Mouse (Mus musculus): ENCODE measurements around the gene Wnt3a. TPM values are rescaled to one million over a fixed set of nuclear protein-coding genes. Genes with fewer than 3 reads are reported as not detected.
A peak's percentile ranks its signal among the peaks of the same experiment; 100 is the strongest.

Wnt3a gene
- polyA plus RNA-seq, 1 experiment from 2014 or later, result 11.8 TPM

DNA sequence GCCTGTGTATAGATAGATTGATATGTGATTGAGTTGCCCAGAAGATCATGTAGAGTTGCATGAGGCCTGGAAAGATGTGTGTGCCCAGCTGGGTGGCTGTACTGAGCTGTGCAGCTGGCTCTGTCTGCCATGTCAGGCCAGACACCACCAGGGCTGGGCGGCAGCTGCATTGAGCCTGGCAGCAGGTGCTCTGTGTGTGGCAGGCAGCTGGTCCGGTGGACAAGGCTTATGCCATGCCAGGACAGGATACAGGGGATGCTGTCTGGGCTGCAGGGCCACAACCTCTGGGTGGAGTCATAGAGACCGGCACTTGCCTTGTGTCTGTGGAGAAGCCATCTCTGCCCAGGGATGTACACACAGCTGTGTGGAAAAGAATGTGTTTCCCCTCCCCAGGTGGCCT, 32.4 kb upstream of the Wnt3a start:
- H3K9me3 ChIP-seq, result no peaks in the 10 kb centered on the region

GRCm38 (mm10) chr11:59316517-59316916, 26.0 kb upstream of the Wnt3a start:
- Histone ChIP-seq H3K27me3 (ENCODE audit: poor library complexity, severe bottlenecking) (peaks cover 34% of the 10 kb centered on the region), H3K36me3 (replicated peaks) (no peaks in the 10 kb centered on the region), H3K9me3 (no peaks in the 10 kb centered on the region), H3K4me1 (peaks cover 42% of the 10 kb centered on the region), H3K4me3 (no peak overlapping the region), H3K27ac (no peak overlapping the region)
- no peak for DNase-seq (ENCODE audit: extremely low spot score, low spot score)
- WGBS, result 69% methylated on average over 6 of the region's 6 CpGs

More for the DNA sequence above, 32.4 kb upstream of the Wnt3a start:
- Histone ChIP-seq H3K27ac (0 out of 2 replicates have a peak overlapping the region, but pooled peaks have one; percentile 1), H3K36me3 (replicated peaks) (peaks cover 5% of the 10 kb centered on the region; the same call in 1 of the 2 replicates), H3K4me3 (no peak overlapping the region), H3K27me3 (ENCODE audit: poor library complexity, severe bottlenecking) (peaks cover 10% of the 10 kb centered on the region), H3K4me1 (peaks cover 32% of the 10 kb centered on the region)
- DNase-seq (ENCODE audit: extremely low spot score, low spot score), result no peak
- WGBS, result 85% methylated on average over 3 of the region's 3 CpGs

- Histone ChIP-seq H3K27ac (peak overlapping the region; percentile 32; the same call in 1 of the 2 replicates), H3K4me3 (no peak overlapping the region), H3K27me3 (ENCODE audit: poor library complexity, severe bottlenecking) (peaks cover 59% of the 10 kb centered on the region), H3K36me3 (replicated peaks) (no peaks in the 10 kb centered on the region), H3K4me1 (peaks cover 68% of the 10 kb centered on the region), H3K9me3 (no peaks in the 10 kb centered on the region)
- no peak for DNase-seq (ENCODE audit: extremely low spot score, low spot score)
- 74% methylated on average over 11 of the region's 11 CpGs for WGBS
Measured at GRCm38 (mm10) chr11:59313944-59314343, 23.4 kb upstream of the Wnt3a start.

- Histone ChIP-seq H3K4me3 (no peak overlapping the region), H3K27me3 (ENCODE audit: poor library complexity, severe bottlenecking) (peaks cover 66% of the 10 kb centered on the region), H3K9me3 (no peaks in the 10 kb centered on the region), H3K36me3 (replicated peaks) (no peaks in the 10 kb centered on the region), H3K4me1 (peaks cover 75% of the 10 kb centered on the region), H3K27ac (peak overlapping the region; percentile 79)
- DNase-seq (ENCODE audit: extremely low spot score, low spot score), result no peak
- WGBS, result 73% methylated on average over 17 of the region's 17 CpGs
Measured at GRCm38 (mm10) chr11:59313029-59313811, 22.7 kb upstream of the Wnt3a start.

GRCm38 (mm10) chr11:59312501-59312900, 21.9 kb upstream of the Wnt3a start:
- H3K4me1 ChIP-seq, result peaks cover 82% of the 10 kb centered on the region
- H3K36me3 ChIP-seq (replicated peaks), result no peaks in the 10 kb centered on the region
- H3K27me3 ChIP-seq (ENCODE audit: poor library complexity, severe bottlenecking), result peaks cover 67% of the 10 kb centered on the region
- WGBS, result 72% methylated on average over 8 of the region's 8 CpGs
- DNase-seq (ENCODE audit: extremely low spot score, low spot score), result no peak
- H3K4me3 ChIP-seq, result no peak overlapping the region
- H3K9me3 ChIP-seq, result no peaks in the 10 kb centered on the region
- H3K27ac ChIP-seq, result peak overlapping the region; percentile 79

- WGBS, result 81% methylated on average over 6 of the region's 6 CpGs
- Histone ChIP-seq H3K9me3 (no peaks in the 10 kb centered on the region), H3K27me3 (ENCODE audit: poor library complexity, severe bottlenecking) (peaks cover 71% of the 10 kb centered on the region), H3K27ac (peak overlapping the region; percentile 79), H3K4me1 (peaks cover 87% of the 10 kb centered on the region), H3K4me3 (no peak overlapping the region), H3K36me3 (replicated peaks) (no peaks in the 10 kb centered on the region)
- DNase-seq (ENCODE audit: extremely low spot score, low spot score), result no peak
Measured at GRCm38 (mm10) chr11:59312060-59312459, 21.5 kb upstream of the Wnt3a start.

GRCm38 (mm10) chr11:59309976-59310375, 19.4 kb upstream of the Wnt3a start:
- Histone ChIP-seq H3K4me1 (peaks cover 95% of the 10 kb centered on the region), H3K27ac (peak overlapping the region; percentile 85), H3K36me3 (replicated peaks) (no peaks in the 10 kb centered on the region), H3K27me3 (ENCODE audit: poor library complexity, severe bottlenecking) (peaks cover 85% of the 10 kb centered on the region), H3K4me3 (peak overlapping the region; percentile 68; the same call in 1 of the 2 replicates), H3K9me3 (no peaks in the 10 kb centered on the region)
- WGBS, result 43% methylated on average over 8 of the region's 8 CpGs
- DNase-seq (ENCODE audit: extremely low spot score, low spot score), result no peak

- H3K4me3 ChIP-seq, result peak overlapping the region; percentile 68
- WGBS, result 9% methylated on average over 12 of the region's 12 CpGs
Measured at GRCm38 (mm10) chr11:59309106-59309805, 18.7 kb upstream of the Wnt3a start.

DNA sequence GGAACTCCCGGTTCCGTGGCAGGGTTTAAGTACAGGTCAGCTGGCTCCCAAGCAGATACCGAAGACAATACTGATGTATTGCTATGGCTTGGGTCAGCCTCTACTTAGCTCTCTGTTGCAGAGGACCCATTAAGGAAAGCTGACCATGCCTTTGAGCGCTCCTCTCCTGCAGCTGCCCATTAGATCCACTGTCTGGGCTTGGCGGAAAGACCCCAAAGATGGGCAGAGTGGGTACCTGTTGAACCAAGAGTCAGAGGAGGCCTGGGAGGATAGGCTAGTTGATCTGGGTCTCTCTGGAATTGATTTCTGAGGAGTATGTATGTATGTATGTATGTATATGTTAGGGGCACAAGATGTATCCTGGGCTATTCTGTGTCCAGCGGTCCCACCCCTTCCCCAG, 18.1 kb upstream of the Wnt3a start:
- peak overlapping the region; percentile 68 for H3K4me3 ChIP-seq
- peak overlapping the region; percentile 85 for H3K27ac ChIP-seq
- 34% methylated on average over 6 of the region's 6 CpGs for WGBS
- H3K36me3 ChIP-seq (replicated peaks), result no peaks in the 10 kb centered on the region
- peaks cover 98% of the 10 kb centered on the region for H3K27me3 ChIP-seq (ENCODE audit: poor library complexity, severe bottlenecking)
- peaks cover 87% of the 10 kb centered on the region for H3K4me1 ChIP-seq
- DNase-seq (ENCODE audit: extremely low spot score, low spot score), result no peak
- H3K9me3 ChIP-seq, result no peaks in the 10 kb centered on the region

More at GRCm38 (mm10) chr11:59309106-59309805, 18.7 kb upstream of the Wnt3a start:
- Histone ChIP-seq H3K36me3 (replicated peaks) (no peaks in the 10 kb centered on the region), H3K4me1 (peaks cover 93% of the 10 kb centered on the region), H3K9me3 (no peaks in the 10 kb centered on the region), H3K27me3 (ENCODE audit: poor library complexity, severe bottlenecking) (peaks cover 92% of the 10 kb centered on the region), H3K27ac (peak overlapping the region; percentile 85)
- peak; percentile 63 for DNase-seq (ENCODE audit: extremely low spot score, low spot score)

DNA sequence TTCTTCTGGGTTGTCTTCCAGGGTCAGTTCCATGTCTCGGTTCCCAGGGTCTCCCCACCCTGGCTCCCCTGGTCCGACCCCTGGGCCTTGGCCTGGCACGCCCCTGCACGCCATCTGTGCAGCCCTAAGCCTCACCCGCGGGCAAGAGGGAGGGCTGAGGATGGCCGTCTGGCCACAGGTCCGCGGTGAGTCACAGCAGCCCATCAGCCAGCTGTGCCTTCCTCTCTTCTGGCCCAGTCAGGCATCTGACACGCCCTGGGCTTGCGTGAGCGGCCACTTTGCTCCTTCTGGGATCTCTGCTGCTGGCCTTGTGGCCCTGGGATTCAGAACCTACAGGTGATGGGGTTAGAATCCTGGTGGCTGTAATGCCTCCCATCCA, 17.6 kb upstream of the Wnt3a start:
- DNase-seq (ENCODE audit: extremely low spot score, low spot score), result no peak
- Histone ChIP-seq H3K4me1 (peaks cover 82% of the 10 kb centered on the region), H3K27ac (peak overlapping the region; percentile 85), H3K36me3 (replicated peaks) (no peaks in the 10 kb centered on the region), H3K27me3 (ENCODE audit: poor library complexity, severe bottlenecking) (peaks cover 98% of the 10 kb centered on the region), H3K4me3 (peak overlapping the region; percentile 68), H3K9me3 (no peaks in the 10 kb centered on the region)
- 20% methylated on average over 12 of the region's 12 CpGs for WGBS

GRCm38 (mm10) chr11:59307422-59308163, 17.0 kb upstream of the Wnt3a start:
- Histone ChIP-seq H3K9me3 (no peaks in the 10 kb centered on the region), H3K4me3 (peak overlapping the region; percentile 68), H3K27ac (peak overlapping the region; percentile 85), H3K4me1 (peaks cover 77% of the 10 kb centered on the region), H3K36me3 (replicated peaks) (no peaks in the 10 kb centered on the region), H3K27me3 (ENCODE audit: poor library complexity, severe bottlenecking) (peaks cover 96% of the 10 kb centered on the region)
- peak; percentile 80 for DNase-seq (ENCODE audit: extremely low spot score, low spot score)
- WGBS, result 1% methylated on average over 45 of the region's 45 CpGs
